Mouse (Mus musculus) heart, adult 2 months (tissue): ENCODE data around the gene Pgc.

ENCODE experiments used
- CTCF ChIP-seq: fragments of 200-600 bp; IDR thresholded peaks from 2 replicates; pipeline ENCODE4 v1.8.1; 2022; ENCODE audit warnings: antibody characterized with exemption, mild to moderate bottlenecking, moderate library complexity
- POLR2A ChIP-seq: fragments of 200-500 bp; IDR thresholded peaks from 2 replicates; pipeline ENCODE4 v1.6.1; 2011; ENCODE audit warnings: mild to moderate bottlenecking, low read depth, low read length, control low read depth; ENCODE audit not compliant: insufficient read depth

DNA sequence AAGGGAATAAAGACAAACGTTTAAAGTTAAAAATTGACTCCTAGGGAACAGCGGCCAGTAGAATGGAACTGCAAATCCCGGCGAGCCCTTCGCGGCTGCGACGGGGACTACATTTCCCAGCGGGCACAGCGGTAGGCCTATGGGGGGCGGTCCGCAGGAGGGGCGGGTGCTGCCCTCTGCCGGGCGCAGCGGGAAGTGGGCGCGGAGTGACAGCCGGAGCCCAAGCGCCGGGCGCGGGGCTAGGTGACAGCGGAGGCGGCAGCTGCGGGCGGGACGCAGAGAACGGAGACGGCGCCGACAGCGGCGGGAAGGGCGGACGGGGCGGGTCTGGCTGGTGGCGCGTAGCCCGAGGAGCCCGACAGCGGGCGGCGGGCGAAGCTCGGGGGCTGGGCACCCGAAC is 10.2 kb downstream of the Pgc start, which contains the start of gene Tfeb:
- TF ChIP-seq CTCF (no peak; the same call in 1 of the 2 replicates), POLR2A (peak; percentile 40; the same call in 1 of the 2 replicates)
